Mouse (Mus musculus): Measurements from ENCODE around the gene Cul3. TPM values are rescaled to one million over a fixed set of nuclear protein-coding genes. Genes with fewer than 3 reads are reported as not detected.

Cul3 gene
- polyA plus RNA-seq, 2 experiments = 22.9 to 25.8 TPM

DNA sequence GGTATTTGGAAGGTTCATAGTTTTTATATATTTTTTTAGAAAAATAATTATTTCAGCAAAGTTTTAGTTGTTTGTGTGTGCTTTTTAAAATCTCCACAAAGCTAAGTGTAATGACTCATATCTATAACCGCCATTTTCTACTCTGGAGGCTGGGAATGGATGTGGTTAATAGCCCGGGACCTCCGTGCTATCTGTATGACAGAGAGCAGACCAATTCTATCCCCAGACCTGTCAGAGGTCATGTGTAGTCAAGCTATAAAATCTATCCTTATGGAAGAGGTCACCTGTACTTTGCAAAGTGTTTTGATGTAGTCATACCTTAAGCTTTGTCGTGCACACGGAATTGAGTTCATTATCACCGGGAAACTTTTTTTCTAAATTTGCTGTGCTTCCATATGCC is 98.7 kb downstream of the Cul3 start:
- Histone ChIP-seq H3K4me1 (replicated peaks; ENCODE audit: control insufficient read depth in 2 of 2, insufficient read depth in 2 of 2, low read length in 1 of 2) (no peaks in the 10 kb centered on the region; a peak in 1 of 4 replicates), H3K4me2 (ENCODE audit: low read depth) (no peak overlapping the region), H3K27me3 (ENCODE audit: control insufficient read depth, insufficient read depth, low read length) (no peaks in the 10 kb centered on the region), H3K4me3 (ENCODE audit: insufficient read depth in 1 of 2, low read depth in 2 of 2, low read length in 2 of 2) (no peak overlapping the region), H3K36me3 (replicated peaks; ENCODE audit: control insufficient read depth, insufficient read depth, low read depth) (no peaks in the 10 kb centered on the region), H3K9ac (replicated peaks) (no peak overlapping the region), H3K9me3 (ENCODE audit: control insufficient read depth, low read length) (no peaks in the 10 kb centered on the region), H3K27ac (no peak overlapping the region)
- ATAC-seq (ENCODE audit: insufficient read depth) = no peak
- DNase-seq (ENCODE audit: low read depth in 3 of 3, low spot score in 3 of 3) = no peak
- 70% methylated on average over 6 of the region's 6 CpGs for WGBS (ENCODE audit: insufficient replicate concordance)
- TF ChIP-seq CTCF (IDR thresholded peaks at IDR 0.05; ENCODE audit: low read depth) (no peak), EP300 (IDR thresholded peaks at IDR 0.05; ENCODE audit: low read depth) (no peak)

DNA sequence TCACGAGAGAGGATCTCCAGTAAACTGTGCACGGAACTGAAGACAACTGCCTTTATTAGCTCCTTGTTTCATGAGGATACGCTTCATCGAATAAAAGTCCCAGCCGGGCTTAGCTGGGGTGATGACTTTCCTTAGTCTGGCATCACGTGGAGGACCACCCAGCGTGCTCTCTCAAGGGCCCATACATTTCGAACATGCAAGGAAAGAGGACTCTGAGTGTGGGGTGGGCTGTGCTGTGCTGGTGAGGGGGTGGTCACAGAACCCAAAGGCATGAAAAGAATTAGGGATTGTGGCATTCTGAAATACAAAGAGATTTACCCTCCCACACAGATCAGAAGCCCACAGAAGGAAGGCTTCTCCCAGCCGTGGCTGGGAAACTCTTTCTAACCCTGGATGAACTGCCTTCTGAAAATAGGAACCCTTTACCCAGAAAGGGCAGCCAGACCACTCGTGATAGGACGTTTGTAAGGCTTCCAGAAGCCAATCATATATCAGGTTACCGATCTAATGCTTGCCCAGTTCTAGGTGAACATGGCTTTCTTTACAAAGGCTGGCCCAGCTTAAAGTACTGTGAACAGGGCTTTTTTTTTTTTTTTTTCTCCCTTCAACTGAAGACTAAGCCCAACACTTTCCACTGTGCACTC is 100.1 kb downstream of the Cul3 start:
- Histone ChIP-seq H3K36me3 (replicated peaks; ENCODE audit: control insufficient read depth, insufficient read depth, low read depth) (no peaks in the 10 kb centered on the region), H3K27me3 (ENCODE audit: control insufficient read depth, insufficient read depth, low read length) (no peaks in the 10 kb centered on the region), H3K4me3 (ENCODE audit: insufficient read depth in 1 of 2, low read depth in 2 of 2, low read length in 2 of 2) (no peak overlapping the region), H3K9me3 (ENCODE audit: control insufficient read depth, low read length) (no peaks in the 10 kb centered on the region), H3K4me2 (ENCODE audit: low read depth) (no peak overlapping the region), H3K4me1 (replicated peaks; ENCODE audit: control insufficient read depth in 2 of 2, insufficient read depth in 2 of 2, low read length in 1 of 2) (no peaks in the 10 kb centered on the region; a peak in 1 of 4 replicates), H3K9ac (replicated peaks) (no peak overlapping the region), H3K27ac (no peak overlapping the region)
- no peak for TF ChIP-seq CTCF (IDR thresholded peaks at IDR 0.05; ENCODE audit: low read depth)
- no peak for TF ChIP-seq EP300 (IDR thresholded peaks at IDR 0.05; ENCODE audit: low read depth)
- DNase-seq (ENCODE audit: low read depth in 3 of 3, low spot score in 3 of 3) (no peak), ATAC-seq (ENCODE audit: insufficient read depth) (no peak)
- WGBS (ENCODE audit: insufficient replicate concordance) = 59% methylated on average over 12 of the region's 12 CpGs

GRCm38 (mm10) chr1:80239481-80239880 is 100.8 kb downstream of the Cul3 start:
- WGBS (ENCODE audit: insufficient replicate concordance) = 67% methylated on average over 11 of the region's 11 CpGs

DNA sequence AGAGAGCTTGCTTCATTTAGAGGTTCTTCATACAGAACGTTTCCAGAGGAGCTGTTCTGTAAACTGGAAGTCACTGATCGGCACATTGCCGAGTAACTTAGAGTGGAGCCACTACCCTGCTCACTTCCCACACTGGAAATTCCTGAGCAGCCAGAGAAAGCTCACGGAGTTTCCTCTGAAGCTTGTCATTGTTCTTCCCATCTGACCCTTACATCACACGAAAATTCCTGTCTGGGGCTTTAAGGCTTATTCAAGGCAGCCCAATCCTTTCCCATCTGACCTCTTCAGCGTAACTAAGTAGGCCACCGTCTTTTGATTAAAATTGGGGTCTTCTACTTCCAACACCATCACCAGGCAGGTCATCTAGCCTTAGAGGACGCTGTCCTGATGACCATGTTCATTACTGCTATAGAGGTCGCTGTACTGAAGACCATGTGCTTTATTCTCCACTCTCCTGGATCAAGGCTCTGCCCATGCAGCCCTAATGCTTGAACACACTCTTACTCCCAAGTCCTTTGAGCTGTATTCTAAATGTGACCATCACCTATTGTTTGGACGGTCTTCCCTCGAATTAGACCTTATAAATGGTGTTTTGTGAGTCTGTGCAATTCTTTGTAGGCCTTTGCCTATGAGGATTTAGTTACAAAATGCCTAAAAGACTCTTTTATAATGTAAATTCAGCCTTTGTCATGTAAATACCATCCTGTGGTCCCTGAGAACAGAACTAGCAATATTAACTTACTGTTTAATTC is 103.2 kb downstream of the Cul3 start:
- no peaks in the 10 kb centered on the region for H3K27me3 ChIP-seq (ENCODE audit: control insufficient read depth, insufficient read depth, low read length)
- no peak overlapping the region for H3K4me2 ChIP-seq (ENCODE audit: low read depth)
- TF ChIP-seq CTCF (IDR thresholded peaks at IDR 0.05; ENCODE audit: low read depth) (no peak), EP300 (IDR thresholded peaks at IDR 0.05; ENCODE audit: low read depth) (no peak)
- ATAC-seq (ENCODE audit: insufficient read depth) (no peak), DNase-seq (ENCODE audit: low read depth in 3 of 3, low spot score in 3 of 3) (no peak)
- H3K27ac ChIP-seq = no peak overlapping the region
- H3K36me3 ChIP-seq (replicated peaks; ENCODE audit: control insufficient read depth, insufficient read depth, low read depth) = no peaks in the 10 kb centered on the region
- WGBS (ENCODE audit: insufficient replicate concordance) = 49% methylated on average over 11 of the region's 11 CpGs
- no peak overlapping the region for H3K9ac ChIP-seq (replicated peaks)
- H3K9me3 ChIP-seq (ENCODE audit: control insufficient read depth, low read length) = no peaks in the 10 kb centered on the region
- H3K4me1 ChIP-seq (replicated peaks; ENCODE audit: control insufficient read depth in 2 of 2, insufficient read depth in 2 of 2, low read length in 1 of 2) = no peaks in the 10 kb centered on the region
- H3K4me3 ChIP-seq (ENCODE audit: insufficient read depth in 1 of 2, low read depth in 2 of 2, low read length in 2 of 2) = no peak overlapping the region

More at GRCm38 (mm10) chr1:80239481-80239880, 100.8 kb downstream of the Cul3 start:
- DNase-seq (ENCODE audit: low read depth in 3 of 3, low spot score in 3 of 3) (no peak), ATAC-seq (ENCODE audit: insufficient read depth) (no peak)
- no peak overlapping the region for H3K27ac ChIP-seq
- no peaks in the 10 kb centered on the region; a peak in 1 of 4 replicates for H3K4me1 ChIP-seq (replicated peaks; ENCODE audit: control insufficient read depth in 2 of 2, insufficient read depth in 2 of 2, low read length in 1 of 2)
- no peaks in the 10 kb centered on the region for H3K36me3 ChIP-seq (replicated peaks; ENCODE audit: control insufficient read depth, insufficient read depth, low read depth)
- H3K9me3 ChIP-seq (ENCODE audit: control insufficient read depth, low read length) = no peaks in the 10 kb centered on the region
- H3K9ac ChIP-seq (replicated peaks) = no peak overlapping the region
- H3K27me3 ChIP-seq (ENCODE audit: control insufficient read depth, insufficient read depth, low read length) = no peaks in the 10 kb centered on the region
- H3K4me2 ChIP-seq (ENCODE audit: low read depth) = no peak overlapping the region
- TF ChIP-seq EP300 (IDR thresholded peaks at IDR 0.05; ENCODE audit: low read depth) = no peak
- TF ChIP-seq CTCF (IDR thresholded peaks at IDR 0.05; ENCODE audit: low read depth) = no peak
- H3K4me3 ChIP-seq (ENCODE audit: insufficient read depth in 1 of 2, low read depth in 2 of 2, low read length in 2 of 2) = no peak overlapping the region

DNA sequence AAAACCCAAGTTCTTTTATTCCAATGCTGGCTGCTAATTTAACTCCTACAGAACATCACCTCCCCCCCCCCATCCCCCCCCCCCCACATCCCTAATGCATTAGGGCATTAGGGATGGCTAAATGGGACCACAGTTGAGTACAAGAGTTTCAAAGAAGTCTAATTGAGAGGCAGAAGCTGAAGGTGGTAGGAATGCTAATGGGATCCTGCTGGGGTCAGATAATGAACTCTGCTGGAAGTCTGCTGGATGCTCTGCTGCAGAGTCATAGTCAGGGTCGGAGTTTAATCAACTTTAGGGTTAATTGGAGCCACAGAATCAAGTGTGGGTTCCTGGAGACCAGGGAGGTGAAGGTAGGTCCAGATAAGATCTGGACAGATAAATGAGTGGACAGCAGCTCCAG is 104.2 kb downstream of the Cul3 start:
- no peaks in the 10 kb centered on the region for H3K27me3 ChIP-seq (ENCODE audit: control insufficient read depth, insufficient read depth, low read length)
- 22% methylated on average over 1 of the region's 1 CpGs for whole genome bisulfite sequencing (ENCODE audit: insufficient replicate concordance)
- no peaks in the 10 kb centered on the region for H3K36me3 ChIP-seq (replicated peaks; ENCODE audit: control insufficient read depth, insufficient read depth, low read depth)
- H3K9ac ChIP-seq (replicated peaks) = no peak overlapping the region
- no peak overlapping the region for H3K4me2 ChIP-seq (ENCODE audit: low read depth)
- no peaks in the 10 kb centered on the region for H3K9me3 ChIP-seq (ENCODE audit: control insufficient read depth, low read length)
- no peak overlapping the region for H3K27ac ChIP-seq
- no peak for DNase-seq (ENCODE audit: low read depth in 3 of 3, low spot score in 3 of 3)
- H3K4me3 ChIP-seq (ENCODE audit: insufficient read depth in 1 of 2, low read depth in 2 of 2, low read length in 2 of 2) = no peak overlapping the region
- TF ChIP-seq CTCF (IDR thresholded peaks at IDR 0.05; ENCODE audit: low read depth) (no peak), EP300 (IDR thresholded peaks at IDR 0.05; ENCODE audit: low read depth) (no peak)
- ATAC-seq (ENCODE audit: insufficient read depth) = no peak
- H3K4me1 ChIP-seq (replicated peaks; ENCODE audit: control insufficient read depth in 2 of 2, insufficient read depth in 2 of 2, low read length in 1 of 2) = no peaks in the 10 kb centered on the region
